Mouse (Mus musculus) kidney, embryonic 15.5 days (tissue): ENCODE results near the gene Picalm. TPM values are rescaled to one million over a fixed set of nuclear protein-coding genes. Genes with fewer than 3 reads are reported as not detected.

Experiments
- polyA plus RNA-seq: library from polyadenylated mRNA; unstranded; fragments of >200 nt; fragmentation: Nextera tagmentation; extraction: Ambion mirVana; gene quantifications from 2 replicates; pipeline ENCODE4 v1.2.1, GENCODE M21; 2015

Picalm gene
- polyA plus RNA-seq, 1 experiment from 2014 or later = 39.1 TPM

Other genes starting within 250 kb of the Picalm start
- gene Ccdc81, start 226.6 kb upstream of the Picalm start, polyA plus RNA-seq = 0.08 and 0.24 TPM in 2 replicates
- gene Hikeshi, start 189.0 kb upstream of the Picalm start, polyA plus RNA-seq = 134 and 152 TPM in 2 replicates
- gene Eed, start 149.2 kb upstream of the Picalm start, polyA plus RNA-seq = 68.5 and 75.9 TPM in 2 replicates
- not detected in 2 replicates for gene Ccdc83, start 135.6 kb downstream of the Picalm start, polyA plus RNA-seq
- 9.8 and 10.0 TPM in 2 replicates for gene Sytl2, start 172.0 kb downstream of the Picalm start, polyA plus RNA-seq